Mouse (Mus musculus) cerebellum, adult (tissue): ENCODE data around the gene Gjb4.

Source experiments
- ATAC-seq: cut with Nextera tagmentation; 2 replicates; pipeline ENCODE4 v1.9.2; 2017; ENCODE audit warnings: mild to moderate bottlenecking, moderate library complexity, mixed read lengths; ENCODE audit not compliant: insufficient number of reproducible peaks, low FRiP score, low TSS enrichment

Gjb4 gene

DNA sequence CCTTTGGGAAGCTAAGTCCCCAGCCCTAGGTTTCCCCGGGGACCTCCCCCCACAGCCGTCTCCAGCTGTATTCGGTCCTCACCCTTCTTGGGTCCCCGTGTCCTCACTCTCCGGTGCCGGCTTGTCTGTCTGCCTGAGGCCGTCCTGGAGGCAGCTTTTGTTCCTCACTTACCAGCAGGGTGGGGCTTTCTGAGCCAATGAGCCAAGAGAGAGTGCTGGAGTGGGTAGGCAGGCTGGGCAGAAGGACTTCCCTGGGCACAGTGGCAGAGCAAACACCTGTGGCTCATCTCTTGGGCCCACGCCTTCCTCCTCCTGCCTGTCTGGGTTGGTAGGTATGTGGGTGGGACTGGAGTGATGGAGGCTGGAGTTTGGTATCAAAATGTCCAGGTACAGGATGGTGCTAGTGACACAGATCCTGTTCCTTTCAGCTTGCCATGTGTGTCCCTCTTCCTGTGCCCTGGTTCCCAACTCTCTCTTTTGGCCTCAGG, at the start of gene Gjb4:
Gjb4 (minus strand) TSS at position 131 of the 488 bp plus-strand sequence.
- no peak for ATAC-seq

DNA sequence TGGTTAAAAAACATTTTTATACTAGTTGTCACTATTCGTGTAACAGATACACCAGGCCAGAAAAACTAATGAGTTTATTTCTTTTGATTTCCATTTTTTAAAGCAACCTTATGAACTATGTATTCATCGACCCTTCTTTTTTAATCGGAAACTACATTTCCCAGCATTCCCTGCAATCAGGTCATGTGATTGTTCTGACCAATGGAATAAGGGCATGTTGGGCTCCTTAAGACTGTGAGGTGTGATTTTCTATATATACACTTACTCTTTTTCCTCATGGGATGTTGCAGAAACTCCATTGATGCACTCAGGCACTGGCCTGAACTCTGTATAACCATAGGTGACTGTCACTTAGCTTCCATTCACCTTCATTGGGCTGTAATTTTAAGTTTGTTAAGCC, 48.7 kb upstream of the Gjb4 start:
- no peak for ATAC-seq

DNA sequence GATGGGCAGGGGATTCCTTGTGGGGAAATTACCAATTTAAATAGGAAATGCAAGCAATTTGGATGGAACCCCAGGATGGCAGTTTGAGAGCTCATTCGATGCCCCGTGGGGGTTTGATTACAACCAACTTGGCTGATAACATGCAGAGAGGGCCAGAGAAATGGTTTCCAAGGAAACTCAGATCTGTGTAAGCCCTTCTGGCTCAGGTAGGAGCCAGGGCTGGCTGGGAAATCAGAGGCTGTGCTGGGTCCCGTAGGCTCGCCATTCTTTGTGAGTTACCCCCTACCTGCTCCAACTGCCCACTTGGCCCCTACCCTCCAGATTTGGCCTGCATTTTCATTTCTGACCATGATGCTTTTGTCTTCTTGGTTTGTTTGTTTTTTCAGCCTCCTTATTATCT, 48.3 kb upstream of the Gjb4 start:
- no peak for ATAC-seq

- ATAC-seq: peak; percentile 88
Measured at GRCm38 (mm10) chr4:127400165-127401145, 46.6 kb upstream of the Gjb4 start.

DNA sequence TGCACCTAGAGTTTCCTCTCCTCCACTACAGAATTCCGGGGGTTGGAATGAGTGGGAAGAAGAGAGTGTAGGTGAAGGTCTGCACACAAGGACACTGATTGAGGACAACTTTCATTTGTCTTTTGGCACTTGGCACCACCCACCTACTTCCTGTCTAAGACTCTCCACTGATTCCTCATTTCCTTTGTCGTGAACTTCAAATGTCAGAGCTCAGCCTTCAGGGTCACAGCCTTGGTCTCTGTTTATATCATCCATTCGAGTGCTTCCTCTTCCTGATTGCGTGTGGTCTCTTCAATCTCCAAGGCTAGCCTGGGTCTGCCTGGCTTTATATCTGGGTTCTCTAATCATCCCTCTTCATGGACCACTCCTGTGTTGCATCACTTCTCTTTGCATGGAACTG, 41.7 kb upstream of the Gjb4 start:
- ATAC-seq: no peak

DNA sequence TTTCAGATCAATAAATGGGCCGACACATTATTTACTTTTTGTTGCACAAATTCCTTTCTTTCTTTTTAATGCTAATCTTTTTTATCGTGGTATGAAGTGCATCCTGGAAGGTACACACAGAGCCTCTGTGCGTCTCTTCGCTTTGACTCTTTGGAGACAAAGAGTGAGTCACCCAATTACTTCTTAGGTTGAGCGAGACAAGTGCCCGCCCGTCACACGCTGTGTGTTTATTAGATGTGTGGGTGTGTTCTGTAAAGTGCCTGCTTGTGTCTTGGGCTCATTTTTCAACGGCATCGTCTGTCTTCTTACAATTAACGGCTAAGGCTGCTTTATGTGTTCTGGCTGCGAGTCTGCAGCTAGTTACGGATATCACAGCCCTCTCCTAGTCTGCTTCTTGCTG, 35.8 kb upstream of the Gjb4 start:
- ATAC-seq: no peak

GRCm38 (mm10) chr4:127377344-127377743, 23.5 kb upstream of the Gjb4 start:
- ATAC-seq: no peak

DNA sequence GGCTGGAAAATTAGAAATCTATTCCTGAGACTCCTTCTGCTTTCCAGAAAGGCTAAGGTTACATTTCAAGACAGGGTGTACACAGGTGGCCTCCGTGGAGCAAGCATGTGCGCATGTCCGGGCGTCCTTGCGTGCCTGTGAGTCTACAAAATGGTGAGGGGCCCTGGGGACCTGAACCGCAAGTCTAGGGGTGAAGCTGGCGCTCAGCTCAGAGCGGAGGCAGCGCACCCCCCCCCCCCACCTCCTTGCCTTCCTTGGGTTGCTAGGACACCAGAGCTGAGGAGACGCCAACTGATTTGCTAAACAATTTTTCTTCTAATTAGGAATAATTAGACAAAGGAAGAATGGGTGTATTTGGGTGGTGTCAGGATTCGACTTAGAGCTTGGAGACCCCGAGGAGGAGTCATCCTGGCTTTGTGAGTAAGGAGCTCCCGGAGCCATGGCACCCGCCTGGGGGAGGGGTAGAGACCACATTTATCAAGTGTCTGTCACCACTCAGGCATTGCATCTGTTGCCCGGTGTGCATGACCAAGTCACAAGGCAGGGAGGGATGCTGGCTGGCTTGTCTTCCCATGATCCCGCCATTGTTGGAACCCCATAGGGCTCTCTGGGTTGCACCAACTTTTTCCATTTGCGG, 21.8 kb upstream of the Gjb4 start:
- no peak for ATAC-seq

DNA sequence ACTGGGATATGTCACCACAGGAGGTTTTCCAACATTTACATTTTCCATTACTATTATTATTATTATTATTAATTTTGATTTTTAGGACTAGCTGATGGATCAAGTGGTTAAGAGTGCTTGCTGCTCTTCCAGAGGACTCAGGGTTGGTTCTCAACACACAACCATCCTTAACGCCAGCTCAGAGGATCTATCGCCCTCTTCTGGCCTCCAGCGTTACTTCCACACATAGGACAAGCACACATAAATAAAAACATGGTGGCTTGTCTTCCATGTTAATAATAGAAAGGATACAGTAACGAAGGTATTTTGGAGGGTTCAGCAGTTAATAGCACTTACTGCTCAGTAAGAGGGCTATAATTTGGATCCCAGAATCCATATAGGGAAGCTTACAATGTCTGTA, 20.8 kb upstream of the Gjb4 start:
- no peak for ATAC-seq

DNA sequence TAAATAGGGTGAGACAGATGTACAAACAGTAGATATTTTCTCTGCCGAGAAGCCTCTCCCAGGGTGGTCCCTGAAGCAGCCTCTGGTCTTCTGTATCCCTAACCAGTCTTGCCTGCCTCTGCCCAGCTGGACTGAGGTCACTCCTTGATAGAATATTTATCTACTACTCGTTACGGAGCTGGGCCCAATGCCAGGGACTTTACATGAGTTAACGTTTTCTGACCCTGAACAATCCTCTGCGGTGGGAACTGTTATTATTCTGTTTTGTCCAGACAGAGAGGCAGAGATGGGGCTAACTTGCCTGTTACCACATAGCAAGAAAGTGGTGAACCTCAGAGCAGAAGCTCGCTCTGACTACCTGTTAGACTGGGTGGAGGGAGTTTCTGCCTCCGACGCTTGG, 19.6 kb upstream of the Gjb4 start:
- no peak for ATAC-seq

DNA sequence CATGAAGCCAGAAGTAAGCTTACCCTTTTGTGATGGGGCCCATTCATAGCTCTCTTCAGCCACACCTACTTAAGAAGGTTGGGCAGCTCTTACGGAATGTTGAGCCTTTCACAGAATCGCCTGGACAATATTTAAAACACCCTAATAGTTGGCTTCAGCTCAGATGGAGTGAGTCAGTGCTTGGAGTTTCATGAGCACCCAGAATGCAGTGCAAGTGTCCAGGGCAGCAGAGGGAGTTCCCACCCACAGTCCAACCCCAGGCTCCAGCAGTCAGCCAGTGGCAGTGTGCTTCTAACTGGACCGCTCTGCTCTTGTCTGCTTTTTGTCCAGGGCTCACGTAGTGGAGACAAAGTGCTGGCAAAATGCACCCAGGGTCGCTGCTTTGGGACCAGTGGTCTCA, 17.7 kb upstream of the Gjb4 start:
- no peak for ATAC-seq

- ATAC-seq: no peak
Measured at GRCm38 (mm10) chr4:127370447-127370846, 16.6 kb upstream of the Gjb4 start.

DNA sequence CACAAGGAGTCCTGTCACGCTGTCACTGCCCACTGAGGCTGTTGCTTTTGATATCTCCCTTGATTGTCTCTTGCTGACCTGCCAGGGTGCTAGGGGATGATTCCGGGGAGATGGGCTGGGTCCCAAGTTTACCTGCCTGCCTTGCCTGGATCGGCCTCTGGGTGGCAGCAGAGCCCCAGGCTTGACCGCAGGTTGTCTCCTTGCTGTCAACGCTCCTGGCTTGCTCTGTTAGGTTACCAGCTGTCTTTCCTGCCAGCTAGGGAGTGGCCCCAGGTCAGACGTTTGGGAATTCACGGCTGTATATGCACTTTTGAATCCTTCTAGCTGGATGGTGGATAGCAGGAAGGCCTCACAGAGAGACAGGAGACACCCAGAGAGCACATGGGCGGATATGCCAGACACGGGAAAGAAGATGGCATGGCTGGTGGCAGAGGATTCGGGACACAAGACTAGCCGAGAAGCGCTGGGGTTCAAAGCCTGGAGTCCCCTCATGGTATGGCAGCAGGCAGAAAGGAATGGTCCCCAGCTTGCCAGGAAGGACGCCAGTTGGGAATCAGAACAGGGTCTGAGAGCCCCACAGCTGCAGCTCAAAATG, 14.6 kb upstream of the Gjb4 start:
- peak; percentile 67; the same call in 1 of the 2 replicates for ATAC-seq

DNA sequence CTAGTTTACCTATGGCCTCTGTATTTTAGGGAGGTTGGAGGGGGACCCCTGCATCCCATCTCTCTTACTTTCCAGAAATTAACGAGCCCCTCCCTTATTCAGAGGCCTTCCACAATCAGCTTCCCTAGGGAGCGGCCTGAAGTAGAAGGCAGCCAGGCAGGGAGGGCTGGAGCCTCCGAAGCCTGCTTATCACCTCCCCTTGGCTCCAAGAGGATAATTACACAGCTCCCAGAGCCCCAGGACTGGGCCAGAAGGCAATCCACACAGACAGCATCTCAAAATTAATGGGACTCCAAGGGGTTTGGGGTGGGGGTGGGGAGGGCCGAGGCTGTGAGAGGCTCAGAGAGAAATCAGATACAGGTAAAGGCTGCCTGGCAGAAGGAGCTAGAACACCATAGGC, 12.0 kb upstream of the Gjb4 start:
- ATAC-seq: no peak

- no peak for ATAC-seq
Measured at GRCm38 (mm10) chr4:127365433-127365832, 11.6 kb upstream of the Gjb4 start.

GRCm38 (mm10) chr4:127364431-127364830, 10.6 kb upstream of the Gjb4 start:
- no peak for ATAC-seq

DNA sequence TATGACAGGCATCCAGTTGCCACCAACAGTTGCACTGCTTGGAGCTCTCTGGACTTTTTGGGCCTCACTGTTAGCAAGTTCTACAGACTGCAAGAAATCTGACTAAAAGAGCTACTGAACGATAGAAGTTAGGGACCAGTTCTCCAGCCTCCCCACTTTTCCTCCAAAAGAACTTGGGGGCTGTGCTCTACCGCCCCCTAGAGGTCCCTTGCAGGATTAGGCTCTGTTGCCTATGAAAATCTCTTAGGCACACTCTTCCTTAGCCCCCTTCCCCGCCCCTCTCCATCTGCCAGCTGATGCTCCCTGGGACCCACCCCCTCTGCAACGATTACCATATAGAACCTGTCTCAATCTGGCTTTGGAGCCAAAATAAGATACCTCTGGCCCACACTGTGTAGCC, 9.4 kb upstream of the Gjb4 start:
- ATAC-seq: no peak

DNA sequence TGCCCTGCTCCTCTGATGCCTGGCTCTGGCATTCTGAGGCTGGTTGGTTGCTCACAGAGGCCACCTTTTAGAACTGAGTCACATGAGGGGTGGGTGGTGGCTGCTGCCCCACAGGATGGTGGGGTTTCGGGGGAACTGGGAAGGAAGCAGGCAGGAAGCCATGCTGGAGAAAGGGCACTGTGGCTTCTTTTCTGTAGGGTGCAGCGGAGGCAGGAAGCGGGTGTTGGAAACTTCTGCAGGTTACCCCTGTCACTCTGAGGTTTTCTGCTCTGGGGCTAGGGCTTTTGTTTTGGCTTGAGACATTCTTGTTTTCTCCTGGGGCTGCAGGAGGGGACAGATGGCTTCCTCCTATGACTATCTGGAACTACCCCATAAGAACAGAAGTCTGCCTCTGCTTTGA, 8.6 kb upstream of the Gjb4 start:
- no peak for ATAC-seq

DNA sequence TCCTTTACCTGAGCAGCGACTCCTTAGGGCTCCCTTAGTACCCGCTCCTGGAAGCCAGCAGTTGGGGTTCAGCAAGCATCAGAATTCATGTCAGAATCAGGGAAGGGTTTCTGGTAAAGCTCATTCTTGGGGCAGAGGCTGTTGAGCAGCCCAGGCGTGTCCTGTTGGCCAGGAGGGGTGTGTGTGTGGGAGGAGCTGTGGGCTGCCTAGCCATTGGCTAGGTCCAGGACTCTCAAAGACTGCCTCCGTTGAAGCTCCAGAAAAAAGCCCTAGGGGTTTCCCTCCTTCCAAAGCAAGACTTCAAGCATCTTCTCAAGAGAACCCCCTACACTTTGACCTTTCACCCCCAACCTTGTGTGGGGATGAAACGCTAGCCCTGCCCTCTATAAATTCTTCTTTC, 4.1 kb upstream of the Gjb4 start, which contains the start of gene Gjb5:
Gjb5 (minus strand) TSS at position 164 of the 400 bp plus-strand sequence.
- no peak for ATAC-seq

DNA sequence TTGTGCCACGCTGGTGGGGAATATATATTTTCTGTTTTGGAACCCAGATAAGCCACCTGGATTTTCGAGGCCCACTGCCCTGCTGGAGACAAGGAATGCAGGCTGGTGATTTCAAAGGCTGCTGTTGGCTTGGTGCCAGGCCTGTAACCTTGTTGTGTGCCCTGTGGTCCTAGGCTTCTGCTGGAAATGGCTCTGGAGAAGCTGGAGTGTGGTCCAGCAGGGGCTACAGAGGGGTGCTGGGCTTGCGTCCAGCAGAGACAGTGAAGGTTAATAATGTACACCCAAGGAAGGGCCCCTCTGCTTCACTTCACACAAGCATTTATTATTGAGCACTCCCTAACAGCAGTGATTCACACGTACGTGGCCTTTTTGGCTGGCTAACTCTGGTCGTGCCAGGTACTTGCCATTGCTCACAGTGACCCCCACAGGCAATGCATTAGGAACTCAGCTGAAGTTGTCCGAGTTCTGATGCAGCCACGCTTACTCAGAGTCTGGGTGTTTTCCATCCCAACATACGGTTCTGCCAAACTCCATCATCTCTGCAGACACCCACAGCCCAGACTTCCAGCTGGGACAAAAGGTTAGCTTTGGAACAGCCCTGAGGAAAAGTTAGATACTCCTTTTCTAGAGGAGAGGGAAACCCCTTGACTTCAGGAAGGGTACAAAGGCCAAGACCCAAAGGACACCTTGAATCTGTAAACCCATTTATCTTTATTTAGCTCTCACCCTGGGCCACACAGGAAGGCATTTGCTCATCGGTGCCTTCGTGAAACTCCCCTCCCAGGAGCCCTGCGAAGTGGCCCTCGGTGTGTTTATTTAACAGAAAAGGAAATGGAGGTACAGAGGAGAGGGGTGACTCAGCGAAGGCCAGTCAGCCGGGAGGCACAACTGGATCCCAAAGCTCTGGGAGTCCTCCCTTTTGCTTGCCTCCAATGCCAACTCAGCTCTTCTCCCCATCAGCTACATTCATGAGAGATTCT, 915 bp upstream of the Gjb4 start:
- no peak for ATAC-seq
